Comparison of ENCODE assay signal across 15 mouse cellular contexts in genomic region chr14:9337107-9337506, GRCm38 (mm10).
DNase-seq lines count a peak whose midpoint lies in the region; ATAC-seq lines count a peak whose summit lies in the region.
"Had no signal": no experiment of that assay in that cellular context is flagged by ENCODE, and none has a peak within 500 bp of the region (broad histone marks: within the 10 kb centered on the region; RNA-seq: fewer than 3 reads in every experiment).

No protein-coding gene starts in this region.

- 69% methylated on average over 3 of the region's 3 CpGs for WGBS in forebrain, embryonic 15.5 days
- 86% methylated on average over 3 of the region's 3 CpGs for WGBS in forebrain, embryonic 10.5 days

- ATAC-seq in forebrain, embryonic 15.5 days (replicated peaks): peak; percentile 91

- H3K9me3 ChIP-seq in forebrain, embryonic 15.5 days: no peaks in the 10 kb centered on the region
- no peaks in the 10 kb centered on the region for H3K9me3 ChIP-seq in forebrain, embryonic 10.5 days
- H3K9me3 ChIP-seq: embryonic facial prominence, embryonic 12.5 days; heart, embryonic 13.5 days; limb, embryonic 15.5 days had no signal

- no peak overlapping the region for H3K9ac ChIP-seq in forebrain, embryonic 15.5 days (replicated peaks)
- H3K9ac ChIP-seq: embryonic facial prominence, embryonic 12.5 days; heart, embryonic 13.5 days; limb, embryonic 15.5 days had no signal

- H3K4me2 ChIP-seq in forebrain, embryonic 15.5 days (replicated peaks): no peak overlapping the region
- H3K4me2 ChIP-seq: embryonic facial prominence, embryonic 12.5 days; heart, embryonic 13.5 days; limb, embryonic 15.5 days had no signal

- no peak overlapping the region for H3K27ac ChIP-seq in forebrain, embryonic 15.5 days (replicated peaks)
- H3K27ac ChIP-seq in forebrain, embryonic 10.5 days: no peak overlapping the region
- H3K27ac ChIP-seq: embryonic facial prominence, embryonic 12.5 days; heart, embryonic 13.5 days; limb, embryonic 15.5 days had no signal

- H3K27me3 ChIP-seq in forebrain, embryonic 15.5 days: no peaks in the 10 kb centered on the region
- H3K27me3 ChIP-seq in forebrain, embryonic 10.5 days (ENCODE audit: poor library complexity, severe bottlenecking): no peaks in the 10 kb centered on the region
- H3K27me3 ChIP-seq: CH12.LX; embryonic facial prominence, embryonic 12.5 days; heart, embryonic 13.5 days; limb, embryonic 15.5 days had no signal

- H3K36me3 ChIP-seq in forebrain, embryonic 15.5 days: no peaks in the 10 kb centered on the region
- no peaks in the 10 kb centered on the region for H3K36me3 ChIP-seq in forebrain, embryonic 10.5 days (replicated peaks)
- H3K36me3 ChIP-seq: embryonic facial prominence, embryonic 12.5 days; heart, embryonic 13.5 days; limb, embryonic 15.5 days had no signal

- H3K4me3 ChIP-seq in forebrain, embryonic 15.5 days: no peak overlapping the region
- no peak overlapping the region for H3K4me3 ChIP-seq in forebrain, embryonic 10.5 days
- H3K4me3 ChIP-seq: embryonic facial prominence, embryonic 12.5 days; heart, embryonic 13.5 days; limb, embryonic 15.5 days; myocyte had no signal

- no peaks in the 10 kb centered on the region for H3K4me1 ChIP-seq in forebrain, embryonic 15.5 days
- H3K4me1 ChIP-seq in forebrain, embryonic 10.5 days: peaks cover under 1% of the 10 kb centered on the region
- H3K4me1 ChIP-seq: embryonic facial prominence, embryonic 12.5 days; limb, embryonic 15.5 days had no signal

- DNase-seq in forebrain, embryonic 10.5 days (ENCODE audit: extremely low spot score, low spot score): no peak
- DNase-seq in lung, postnatal 10 days: peak; percentile 2
- DNase-seq in lung, postnatal 25 days (ENCODE audit: low spot score): no peak
- DNase-seq in adrenal gland, postnatal 36 days: peak; percentile 23 to 24
- DNase-seq in kidney, postnatal 25 days: peak; percentile 1 to 40
- no peak for DNase-seq in embryo, embryonic 10 days (ENCODE audit: low spot score)
- DNase-seq in retina, embryonic 14.5 days (ENCODE audit: low spot score): no peak
- DNase-seq: cerebellum, adult 11-12 months; thymus, postnatal 25 days had no signal

Comparison
In these comparisons a context has a peak if more than half of its experiments do, and no peak if none do; other contexts are left out.
1. DNase-seq: peak in lung, postnatal 10 days (single experiment), adrenal gland, postnatal 36 days (2 of 2) and kidney, postnatal 25 days (2 of 2); none in forebrain, embryonic 10.5 days (single experiment), lung, postnatal 25 days (single experiment), embryo, embryonic 10 days (single experiment) and retina, embryonic 14.5 days (single experiment).